Mouse (Mus musculus) layer of hippocampus, adult 9-11 months (tissue): Measurements from ENCODE around the gene 1700012B07Rik.

Experiments
- DNase-seq: peaks from one replicate; pipeline ENCODE4 v3.0.0; 2022

Gene 1700012B07Rik

DNA sequence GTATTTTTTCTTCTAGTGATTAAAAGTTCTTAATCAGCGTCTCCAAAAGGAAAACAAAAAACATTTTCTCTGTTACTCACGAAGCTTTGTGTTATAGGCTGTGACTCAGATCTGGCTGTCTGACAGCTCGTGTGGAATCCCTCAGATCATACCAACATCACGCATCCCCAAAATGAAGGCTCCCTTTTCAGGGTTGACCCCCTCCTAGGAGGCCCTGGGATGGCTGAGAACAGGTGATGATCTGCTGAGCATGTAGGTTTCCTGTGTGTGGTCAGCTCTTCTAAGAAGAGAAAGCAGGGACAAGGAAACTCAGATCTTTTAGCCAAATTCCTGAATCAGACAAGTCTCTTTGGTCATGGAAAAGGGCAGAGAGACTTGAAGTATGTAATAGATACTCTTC lies 82.6 kb downstream of the 1700012B07Rik start:
- DNase-seq, result no peak

DNA sequence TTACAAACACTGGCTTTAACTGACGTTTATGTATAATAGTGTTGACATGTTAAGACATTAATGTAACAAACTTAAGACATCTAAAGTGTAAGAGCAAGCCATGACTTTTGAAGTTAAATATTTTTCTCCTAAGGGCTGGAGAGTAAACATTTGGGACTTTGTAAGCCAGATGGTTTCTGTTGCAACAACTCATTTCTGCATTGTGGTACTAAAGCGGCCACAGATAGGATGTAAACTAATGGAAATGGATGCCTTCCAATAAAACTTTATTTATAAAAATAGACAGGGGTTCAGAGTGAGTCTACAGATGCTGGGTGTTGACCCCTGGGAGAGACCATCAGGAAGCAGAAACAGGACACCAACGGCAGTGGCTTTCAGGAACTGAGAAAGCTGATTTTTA lies 89.9 kb downstream of the 1700012B07Rik start:
- no peak for DNase-seq
